Mouse (Mus musculus): ENCODE measurements at regions not wholly inside any gene's neighbourhood (a gene's known extent, or its start where the extent isn't known, plus 50 kb on each side); places are given as distances from the start of the nearest gene placed in this dataset.

DNA sequence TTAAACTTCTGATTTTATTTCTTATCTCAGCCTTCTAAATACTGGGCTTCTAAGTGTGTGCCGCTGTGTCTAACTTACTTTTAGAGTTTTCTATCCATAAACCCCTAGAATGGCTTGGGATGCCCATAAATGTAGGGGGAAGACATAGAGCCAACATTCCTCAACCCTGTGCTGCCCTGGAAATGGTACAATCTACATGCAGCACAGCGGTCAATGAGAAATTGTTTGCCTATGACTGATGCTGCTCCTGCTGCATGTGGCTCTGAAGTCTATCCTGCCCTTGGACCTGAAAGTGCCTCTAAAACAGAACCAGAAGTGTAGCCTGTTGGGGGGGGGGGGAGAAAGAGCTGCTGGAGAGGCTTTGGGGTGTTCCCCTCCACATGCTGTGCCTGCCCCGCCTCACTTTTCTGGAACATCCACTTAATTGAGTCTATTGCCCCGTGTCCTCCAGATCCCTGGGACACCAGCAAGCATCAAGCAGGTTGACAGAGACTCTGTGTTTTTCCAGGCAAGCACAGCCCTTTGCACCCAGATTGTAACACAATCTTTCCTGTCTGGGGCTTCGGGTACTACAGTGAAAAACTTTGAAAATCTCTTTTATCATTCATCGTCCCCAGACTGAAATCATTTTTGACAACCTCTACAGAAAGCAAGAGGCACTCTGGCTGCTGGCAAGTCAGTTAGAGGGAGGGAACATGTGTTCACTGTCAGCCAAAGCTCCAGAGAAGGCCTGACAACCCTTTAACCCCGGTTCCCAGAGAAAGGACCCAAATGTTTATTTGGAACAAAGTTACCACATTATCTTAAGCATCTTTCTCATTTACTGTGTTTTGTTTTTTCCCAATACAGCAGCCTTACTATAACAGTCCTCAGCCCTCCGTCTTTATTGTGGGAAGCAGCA lies 101.4 kb upstream of the Meis1 start:
- Histone ChIP-seq H3K36me3 (ENCODE audit: control insufficient read depth, insufficient read depth, low read length, poor library complexity, severe bottlenecking) (no peaks in the 10 kb centered on the region), H3K9ac (ENCODE audit: insufficient read depth, low read depth, low read length, poor library complexity, severe bottlenecking) (no peak overlapping the region), H3K27ac (ENCODE audit: insufficient read depth, low read depth, low read length, poor library complexity, severe bottlenecking) (no peak overlapping the region), H3K4me1 (ENCODE audit: control insufficient read depth in 2 of 2, insufficient read depth in 2 of 2, low read length in 2 of 2, poor library complexity in 1 of 2) (no peaks in the 10 kb centered on the region), H3K4me3 (ENCODE audit: insufficient read depth in 1 of 2, low read depth in 1 of 2, low read length in 2 of 2, poor library complexity in 1 of 2, severe bottlenecking in 1 of 2) (no peak overlapping the region), H3K9me3 (ENCODE audit: control insufficient read depth, insufficient read depth, low read depth, low read length) (no peaks in the 10 kb centered on the region)
- TF ChIP-seq HCFC1 (IDR thresholded peaks at IDR 0.05; ENCODE audit: borderline replicate concordance, insufficient read depth, low read length), result no peak
- in situ Hi-C loops (cut with MboI; ENCODE audit: low sequenced_read_pairs in 2 of 2, unreplicated experiment in 2 of 2), result no loop called here
- DNase-seq (ENCODE audit: low read depth, low spot score), result no peak

DNA sequence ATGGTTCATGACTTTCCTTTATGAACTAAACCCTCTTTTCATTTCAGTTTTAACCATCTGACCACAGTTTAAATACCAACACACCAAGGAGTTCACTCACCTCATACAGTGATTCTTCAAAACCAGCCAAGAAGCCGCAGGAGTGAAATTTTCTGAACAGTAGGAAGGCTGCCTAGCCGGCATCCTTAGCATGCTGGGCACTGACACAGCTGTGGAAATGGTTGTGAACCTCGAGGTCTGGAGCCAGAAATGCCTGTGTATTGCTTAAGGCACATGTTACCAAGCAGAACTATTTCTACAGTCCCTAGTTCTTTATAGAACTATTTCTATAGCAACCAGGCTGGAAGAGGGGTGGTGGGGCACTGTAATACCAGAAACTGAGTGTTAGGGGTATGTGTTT lies 102.1 kb upstream of the Meis1 start:
- no peak for DNase-seq (ENCODE audit: low read depth, low spot score)
- Histone ChIP-seq H3K27ac (ENCODE audit: insufficient read depth, low read depth, low read length, poor library complexity, severe bottlenecking) (no peak overlapping the region), H3K4me3 (ENCODE audit: insufficient read depth in 1 of 2, low read depth in 1 of 2, low read length in 2 of 2, poor library complexity in 1 of 2, severe bottlenecking in 1 of 2) (no peak overlapping the region), H3K9me3 (ENCODE audit: control insufficient read depth, insufficient read depth, low read depth, low read length) (no peaks in the 10 kb centered on the region), H3K9ac (ENCODE audit: insufficient read depth, low read depth, low read length, poor library complexity, severe bottlenecking) (no peak overlapping the region), H3K4me1 (ENCODE audit: control insufficient read depth in 2 of 2, insufficient read depth in 2 of 2, low read length in 2 of 2, poor library complexity in 1 of 2) (no peaks in the 10 kb centered on the region), H3K36me3 (ENCODE audit: control insufficient read depth, insufficient read depth, low read length, poor library complexity, severe bottlenecking) (no peaks in the 10 kb centered on the region)
- in situ Hi-C loops (cut with MboI; ENCODE audit: low sequenced_read_pairs in 2 of 2, unreplicated experiment in 2 of 2), result no loop called here
- TF ChIP-seq ZNF384 (IDR thresholded peaks at IDR 0.05; ENCODE audit: low read depth, low read length) (no peak), HCFC1 (IDR thresholded peaks at IDR 0.05; ENCODE audit: borderline replicate concordance, insufficient read depth, low read length) (no peak), CHD2 (IDR thresholded peaks at IDR 0.05; ENCODE audit: low read depth, low read length) (no peak), ZC3H11A (IDR thresholded peaks at IDR 0.05; ENCODE audit: borderline replicate concordance, low read depth, low read length) (no peak), MAFK (IDR thresholded peaks at IDR 0.05; ENCODE audit: insufficient read depth, low read depth, low read length) (no peak)

DNA sequence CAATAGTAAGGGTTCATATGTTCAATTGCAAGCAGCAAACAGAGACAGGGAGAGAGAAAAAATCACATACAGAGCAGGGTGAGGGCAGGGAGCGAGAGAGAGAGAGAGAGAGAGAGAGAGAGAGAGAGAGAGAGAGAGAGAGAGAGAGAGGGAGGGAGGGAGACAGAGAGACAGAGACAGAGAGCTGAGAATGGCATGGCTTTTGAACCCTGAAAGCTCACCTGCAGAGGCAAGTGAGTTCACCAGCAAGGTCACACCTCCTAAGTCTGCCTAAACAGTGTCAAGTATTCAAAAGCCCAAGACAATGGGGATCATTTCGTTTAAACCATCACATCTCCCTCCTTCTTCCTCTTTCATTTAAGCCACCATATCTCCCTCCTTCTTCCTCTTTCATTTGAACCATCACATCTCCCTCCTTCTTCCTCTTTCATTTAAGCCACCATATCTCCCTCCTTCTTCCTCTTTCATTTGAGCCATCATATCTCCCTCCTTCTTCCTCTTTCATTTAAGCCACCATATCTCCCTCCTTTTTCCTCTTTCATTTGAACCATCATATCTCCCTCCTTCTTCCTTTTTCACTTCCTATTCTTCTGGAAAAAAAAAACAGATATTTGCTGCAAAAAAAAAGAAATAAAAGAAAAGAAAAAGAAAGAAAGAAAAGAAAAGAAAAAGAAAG lies 116.7 kb upstream of the Meis1 start:
- H3K9ac ChIP-seq (ENCODE audit: insufficient read depth, low read depth, low read length, poor library complexity, severe bottlenecking), result no peak overlapping the region
- H3K4me1 ChIP-seq (ENCODE audit: control insufficient read depth in 2 of 2, insufficient read depth in 2 of 2, low read length in 2 of 2, poor library complexity in 1 of 2), result no peaks in the 10 kb centered on the region
- H3K36me3 ChIP-seq (ENCODE audit: control insufficient read depth, insufficient read depth, low read length, poor library complexity, severe bottlenecking), result no peaks in the 10 kb centered on the region
- in situ Hi-C loops (cut with MboI; ENCODE audit: low sequenced_read_pairs in 2 of 2, unreplicated experiment in 2 of 2), result no loop called here
- no peaks in the 10 kb centered on the region for H3K9me3 ChIP-seq (ENCODE audit: control insufficient read depth, insufficient read depth, low read depth, low read length)
- H3K4me3 ChIP-seq (ENCODE audit: insufficient read depth in 1 of 2, low read depth in 1 of 2, low read length in 2 of 2, poor library complexity in 1 of 2, severe bottlenecking in 1 of 2), result no peak overlapping the region
- H3K27ac ChIP-seq (ENCODE audit: insufficient read depth, low read depth, low read length, poor library complexity, severe bottlenecking), result no peak overlapping the region
- TF ChIP-seq HCFC1 (IDR thresholded peaks at IDR 0.05; ENCODE audit: borderline replicate concordance, insufficient read depth, low read length) (no peak), ZC3H11A (IDR thresholded peaks at IDR 0.05; ENCODE audit: borderline replicate concordance, low read depth, low read length) (no peak), CHD2 (IDR thresholded peaks at IDR 0.05; ENCODE audit: low read depth, low read length) (no peak), ZNF384 (IDR thresholded peaks at IDR 0.05; ENCODE audit: low read depth, low read length) (no peak), MAFK (IDR thresholded peaks at IDR 0.05; ENCODE audit: insufficient read depth, low read depth, low read length) (no peak)
- DNase-seq (ENCODE audit: low read depth, low spot score), result no peak

DNA sequence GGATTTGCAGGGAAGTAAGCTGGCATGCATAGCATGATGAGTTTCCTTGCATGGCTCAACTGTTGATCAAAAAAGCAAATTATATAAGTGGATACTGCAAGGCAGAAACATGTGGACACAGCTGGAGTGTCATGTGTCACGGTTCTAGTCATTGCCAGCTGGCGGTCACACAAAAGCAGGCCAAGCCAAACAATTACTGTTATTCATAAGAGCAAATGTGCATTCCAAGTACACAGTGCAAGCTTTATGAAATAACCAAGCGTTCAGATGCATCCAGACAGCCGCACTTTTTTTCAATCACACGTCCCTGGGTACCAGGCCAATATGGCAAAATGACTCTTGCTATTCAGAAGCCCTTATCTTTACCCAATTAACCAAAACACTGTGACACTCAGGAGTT lies 119.6 kb upstream of the Meis1 start:
- Histone ChIP-seq H3K4me1 (ENCODE audit: control insufficient read depth in 2 of 2, insufficient read depth in 2 of 2, low read length in 2 of 2, poor library complexity in 1 of 2) (no peaks in the 10 kb centered on the region), H3K4me3 (ENCODE audit: insufficient read depth in 1 of 2, low read depth in 1 of 2, low read length in 2 of 2, poor library complexity in 1 of 2, severe bottlenecking in 1 of 2) (no peak overlapping the region), H3K36me3 (ENCODE audit: control insufficient read depth, insufficient read depth, low read length, poor library complexity, severe bottlenecking) (no peaks in the 10 kb centered on the region), H3K9ac (ENCODE audit: insufficient read depth, low read depth, low read length, poor library complexity, severe bottlenecking) (no peak overlapping the region), H3K9me3 (ENCODE audit: control insufficient read depth, insufficient read depth, low read depth, low read length) (no peaks in the 10 kb centered on the region), H3K27ac (ENCODE audit: insufficient read depth, low read depth, low read length, poor library complexity, severe bottlenecking) (no peak overlapping the region)
- DNase-seq (ENCODE audit: low read depth, low spot score), result no peak
- TF ChIP-seq HCFC1 (IDR thresholded peaks at IDR 0.05; ENCODE audit: borderline replicate concordance, insufficient read depth, low read length) (no peak), CHD2 (IDR thresholded peaks at IDR 0.05; ENCODE audit: low read depth, low read length) (no peak), ZC3H11A (IDR thresholded peaks at IDR 0.05; ENCODE audit: borderline replicate concordance, low read depth, low read length) (no peak), ZNF384 (IDR thresholded peaks at IDR 0.05; ENCODE audit: low read depth, low read length) (no peak), MAFK (IDR thresholded peaks at IDR 0.05; ENCODE audit: insufficient read depth, low read depth, low read length) (no peak)
- in situ Hi-C loops (cut with MboI; ENCODE audit: low sequenced_read_pairs in 2 of 2, unreplicated experiment in 2 of 2), result no loop called here

Measured in ES-E14 (cell line).